Mouse (Mus musculus): ENCODE results near the gene Wscd2.

DNA sequence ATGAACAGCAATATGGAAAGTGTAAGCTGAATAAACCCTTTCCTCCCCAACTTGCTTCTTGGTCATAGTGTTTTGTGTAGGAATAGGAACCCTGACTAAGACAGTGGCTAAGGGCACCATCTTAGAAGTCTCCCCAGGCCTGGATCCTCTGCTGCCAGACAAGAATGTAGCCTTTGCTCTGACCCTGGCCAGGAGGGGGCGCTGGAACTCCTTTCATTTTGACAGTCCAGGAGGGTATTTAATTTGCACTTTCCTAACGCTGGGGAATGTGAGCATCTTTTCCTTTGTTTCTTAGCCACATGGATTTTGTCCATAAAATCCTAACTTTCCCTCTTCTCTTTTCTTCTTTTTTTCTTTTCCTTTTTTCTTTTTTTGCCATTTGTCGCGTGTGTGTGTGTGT, 18.7 kb upstream of the Wscd2 start:
- no peak for TF ChIP-seq GATA1 (IDR thresholded peaks at IDR 0.05; ENCODE audit: borderline replicate concordance, low read length)
- no peak for TF ChIP-seq FLI1 (IDR thresholded peaks at IDR 0.05; ENCODE audit: low read length)

Measured in megakaryocyte, embryonic 14.5 days (primary cell).